Mouse (Mus musculus) embryo, embryonic 10.5 days (tissue): ENCODE results near the gene Gsk3a.

ENCODE experiments used
- DNase-seq: peaks from one replicate; pipeline ENCODE4 v3.0.0-alpha.2; 2015; ENCODE audit warnings: low spot score

Gene Gsk3a

DNA sequence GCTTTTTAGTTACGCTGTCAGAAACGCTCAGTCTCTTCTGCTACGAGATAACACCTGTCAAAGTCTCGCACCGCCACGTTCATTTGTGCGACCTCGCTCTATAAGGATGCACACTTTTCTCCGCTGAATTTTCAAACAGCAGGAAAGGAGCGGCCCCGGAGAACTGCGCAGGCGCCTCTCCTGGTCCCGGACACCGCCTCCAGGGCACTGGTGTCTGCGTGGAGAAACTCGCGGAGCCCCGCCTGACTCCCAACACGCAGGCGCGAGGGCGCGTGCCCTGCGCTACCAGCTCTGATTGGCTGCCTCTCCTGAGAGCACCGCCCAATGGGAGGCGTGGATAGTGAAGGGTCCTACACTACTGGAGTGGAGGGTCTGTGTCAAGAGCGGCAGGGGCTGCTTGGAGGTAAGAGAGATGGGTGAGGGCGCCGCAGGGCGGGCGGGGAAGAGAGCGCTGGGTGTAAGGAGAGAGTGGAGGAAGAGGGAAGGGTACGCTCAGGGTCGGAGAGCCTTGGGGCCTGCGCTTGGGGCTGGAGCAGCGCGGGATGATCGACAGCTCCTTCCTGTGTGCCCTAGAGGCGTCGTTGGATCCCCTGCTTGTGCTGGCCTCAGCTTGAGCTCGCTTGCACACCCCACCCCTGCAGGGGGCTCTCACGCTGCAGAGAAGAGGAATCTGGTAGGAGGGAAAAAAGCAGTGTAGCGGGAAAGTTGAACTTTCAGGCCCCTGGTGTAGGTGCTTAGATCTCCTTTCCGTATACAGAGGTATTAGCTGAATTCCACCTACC lies 16.4 kb downstream of the Gsk3a start, which contains the start of gene Zfp526:
Gene Zfp526, plus strand, starts transcription at position 324 of the 782 bp plus-strand sequence.
- DNase-seq: peak; percentile 99

DNA sequence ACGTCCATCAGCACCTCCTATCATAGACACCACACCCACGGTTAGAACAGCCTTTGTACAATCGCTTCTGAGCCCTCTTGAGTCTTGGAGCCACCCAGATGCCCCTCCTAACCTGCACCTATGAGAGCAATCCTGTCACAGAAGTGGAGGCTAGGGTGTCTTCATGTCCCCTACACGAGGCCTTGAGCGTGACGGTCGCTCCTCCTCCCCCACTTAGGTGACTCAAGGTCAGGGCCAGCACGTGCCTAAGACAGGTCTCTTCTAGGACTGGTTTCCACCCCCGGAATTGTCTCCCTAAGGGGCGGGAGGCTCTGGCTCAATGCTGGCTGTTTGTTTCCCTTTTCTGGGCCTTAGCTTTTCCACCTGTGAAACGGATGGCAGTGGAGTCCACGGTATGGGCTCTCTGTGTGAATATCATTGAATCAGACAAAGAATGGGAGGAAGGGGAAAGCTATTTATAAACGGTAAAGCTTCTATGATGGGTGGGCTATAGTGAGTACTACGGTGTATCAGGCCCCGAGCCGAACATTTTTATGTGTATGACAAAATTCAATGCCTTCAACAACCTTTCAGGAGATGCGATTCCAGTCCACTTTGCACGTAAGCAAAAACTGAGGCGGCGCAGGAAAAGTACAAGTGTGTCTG lies 17.1 kb downstream of the Gsk3a start, which contains the start of gene Dedd2:
Gene Dedd2, minus strand, starts transcription at position 159 of the 645 bp plus-strand sequence.
- DNase-seq: peak; percentile 14

DNA sequence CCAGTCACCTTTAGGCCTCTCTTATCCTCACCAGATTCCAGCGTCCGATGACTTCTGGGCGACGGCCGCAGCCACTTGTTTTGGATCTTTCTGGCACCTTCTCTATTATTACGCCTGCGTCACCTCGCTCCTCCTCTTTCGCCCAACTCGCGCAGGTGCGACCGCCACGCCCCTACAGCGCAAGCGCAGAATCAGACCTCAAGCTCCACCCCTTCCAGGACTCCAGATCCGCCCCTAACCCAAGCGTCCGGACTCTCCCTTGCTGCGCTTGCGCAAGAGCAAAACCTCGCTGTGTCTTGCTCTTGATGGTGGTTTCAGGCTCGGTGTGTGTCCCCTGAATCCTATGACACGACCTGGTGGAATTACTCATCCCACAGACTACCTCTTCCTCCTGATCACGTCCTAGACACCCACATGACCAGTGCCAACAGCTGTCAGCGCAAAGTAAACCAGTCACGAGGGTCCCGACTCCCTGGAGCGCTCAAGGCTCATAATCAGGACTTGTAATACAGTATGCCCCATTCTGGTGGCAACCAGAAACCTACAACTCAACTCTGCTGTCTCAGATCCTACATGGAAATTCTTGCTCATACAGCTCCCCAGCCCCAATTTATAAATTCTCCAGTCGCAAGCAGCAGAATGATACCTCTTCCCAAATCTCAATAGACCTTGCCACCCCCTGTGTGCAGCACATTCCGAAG lies 17.7 kb downstream of the Gsk3a start:
- DNase-seq: peak; percentile 98

DNA sequence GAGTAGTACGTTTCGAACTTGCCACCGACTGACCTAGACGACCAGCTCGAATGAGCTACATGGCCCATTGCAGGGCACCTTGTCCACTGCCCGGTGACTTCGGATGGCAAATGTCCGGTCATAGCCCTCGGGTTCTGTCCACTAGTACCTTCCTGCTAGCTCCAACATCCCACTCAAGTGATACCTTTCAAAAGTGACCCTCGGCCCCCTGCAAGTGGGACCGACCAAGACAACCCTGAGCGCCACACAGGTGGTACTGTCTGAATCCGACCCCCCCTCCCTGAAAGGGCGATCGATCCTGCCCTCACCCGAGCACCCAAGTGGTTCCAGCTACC lies 18.3 kb downstream of the Gsk3a start:
- DNase-seq: no peak

DNA sequence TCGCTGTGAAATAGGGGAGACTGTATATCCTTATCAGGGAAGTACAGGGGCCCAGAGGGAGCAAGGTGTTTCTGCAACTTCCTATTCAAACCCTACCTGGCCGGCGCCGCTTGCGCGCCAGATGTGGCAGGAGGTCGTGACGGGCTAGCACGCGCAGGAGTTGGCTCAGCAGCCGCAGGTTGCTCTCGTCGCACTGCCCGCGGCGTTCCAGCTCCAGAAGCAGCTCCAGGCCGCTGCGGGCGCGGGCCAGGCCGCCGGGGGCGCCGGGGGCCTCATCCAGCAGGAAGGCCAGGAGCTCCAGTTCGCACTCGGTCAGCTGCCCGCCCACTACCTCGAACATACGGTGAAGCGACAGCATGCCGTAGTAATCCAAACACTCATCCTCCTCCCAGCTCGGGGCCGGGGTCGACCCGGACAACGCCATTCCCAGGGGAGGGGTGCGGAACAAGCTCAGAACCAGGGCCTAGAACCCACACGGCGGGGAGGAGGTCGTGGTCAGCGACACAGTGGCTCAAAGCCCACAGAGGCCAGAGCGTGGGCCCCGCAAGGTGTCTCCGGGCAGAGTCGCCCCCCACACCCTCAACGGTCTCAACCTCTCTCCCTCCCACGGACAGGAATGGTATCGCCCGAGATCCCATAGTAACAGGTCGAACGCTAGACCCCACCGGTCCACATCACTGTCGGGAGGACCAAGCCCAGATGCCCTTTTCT lies 18.8 kb downstream of the Gsk3a start:
- DNase-seq: peak; percentile 84

DNA sequence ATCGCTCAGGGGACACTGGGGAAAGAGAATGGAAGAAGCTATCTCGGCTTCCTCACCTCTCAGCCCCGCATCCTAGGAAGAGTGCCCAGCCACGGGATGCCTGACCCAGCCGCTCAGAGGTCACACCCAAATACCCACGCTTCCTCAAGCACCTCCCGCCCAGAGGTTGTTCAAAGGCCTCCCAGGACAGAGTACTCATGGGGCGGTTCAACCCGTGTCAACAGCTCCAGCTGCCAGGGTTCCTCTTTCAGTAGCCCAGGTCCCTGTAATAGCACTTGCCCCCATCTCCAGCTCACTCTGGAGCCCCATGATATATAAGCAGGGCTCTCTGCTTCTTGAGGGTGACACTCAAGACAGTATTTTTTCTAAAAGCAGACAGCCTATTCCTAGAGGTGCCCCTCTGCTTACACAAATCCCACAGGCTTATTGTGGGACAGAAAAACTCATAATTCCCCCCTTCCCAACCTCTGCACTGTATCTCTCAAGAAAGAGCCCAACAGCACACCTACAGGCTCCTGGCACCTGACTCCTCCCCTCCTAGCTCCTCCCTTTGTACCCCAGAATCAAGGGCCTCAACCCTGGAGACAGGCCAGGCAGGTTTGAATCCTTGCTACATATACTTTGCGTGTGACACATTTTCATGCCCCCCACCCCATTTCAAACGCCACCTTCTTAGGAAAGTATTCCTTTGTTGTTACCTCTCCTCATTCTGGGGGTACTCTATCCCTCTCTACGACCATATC lies 19.8 kb downstream of the Gsk3a start:
- DNase-seq: no peak

DNA sequence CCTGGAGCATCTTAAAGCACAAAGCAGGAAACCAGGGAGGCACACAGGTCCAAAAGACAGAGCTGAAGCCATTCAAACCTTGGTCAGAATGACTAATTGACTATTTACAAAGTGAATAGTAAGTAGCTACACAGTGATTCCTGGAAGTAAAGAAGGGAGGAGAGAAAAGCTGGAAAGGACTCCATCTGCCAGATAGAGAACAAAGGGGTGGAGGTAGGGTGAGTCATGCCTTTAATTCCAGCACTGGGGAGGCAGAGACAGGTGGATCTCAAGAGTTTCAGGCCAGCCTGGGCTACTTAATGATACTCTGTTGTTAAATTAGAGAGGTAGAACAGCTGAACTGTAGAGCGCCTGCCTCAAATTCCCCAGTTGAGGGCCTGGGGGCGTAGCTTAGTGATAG lies 23.5 kb downstream of the Gsk3a start:
- DNase-seq: no peak

DNA sequence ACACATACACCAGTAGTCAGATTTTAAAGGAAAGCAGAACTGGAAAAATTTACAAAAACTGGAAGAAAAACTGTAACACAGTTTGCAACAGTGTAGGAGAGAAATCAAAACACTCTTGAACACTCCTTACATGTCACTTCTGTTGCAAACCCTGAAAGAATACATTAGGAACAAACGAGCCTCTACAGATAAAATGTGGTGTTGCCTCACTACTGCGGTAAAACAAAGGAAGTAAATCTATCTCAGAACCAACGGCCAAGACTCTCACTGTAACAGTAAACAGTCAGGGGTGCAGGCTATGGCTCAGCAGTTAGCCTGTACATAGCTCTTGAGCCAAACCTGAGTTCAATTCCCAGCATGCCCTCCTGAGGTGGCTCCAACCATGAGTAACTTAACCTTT lies 24.6 kb downstream of the Gsk3a start:
- DNase-seq: no peak

DNA sequence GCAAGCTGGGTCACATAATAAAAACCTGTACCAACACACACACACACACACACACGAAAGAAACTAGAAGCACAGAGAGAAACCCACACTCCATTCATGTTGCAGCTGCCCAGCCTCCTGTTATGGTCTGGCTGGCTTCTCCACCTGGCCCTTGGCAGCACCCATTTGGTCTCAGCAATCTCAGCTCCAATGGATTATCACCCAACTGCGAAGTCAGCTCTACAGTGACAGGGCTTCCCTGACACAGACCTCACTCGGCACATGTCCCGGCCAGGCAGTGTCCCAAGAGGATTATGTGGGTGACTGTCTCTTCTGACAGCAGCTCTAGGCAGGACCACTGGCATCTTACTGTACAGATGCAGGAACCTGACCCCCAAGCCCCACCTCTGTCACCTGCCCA lies 27.2 kb downstream of the Gsk3a start:
- no peak for DNase-seq

DNA sequence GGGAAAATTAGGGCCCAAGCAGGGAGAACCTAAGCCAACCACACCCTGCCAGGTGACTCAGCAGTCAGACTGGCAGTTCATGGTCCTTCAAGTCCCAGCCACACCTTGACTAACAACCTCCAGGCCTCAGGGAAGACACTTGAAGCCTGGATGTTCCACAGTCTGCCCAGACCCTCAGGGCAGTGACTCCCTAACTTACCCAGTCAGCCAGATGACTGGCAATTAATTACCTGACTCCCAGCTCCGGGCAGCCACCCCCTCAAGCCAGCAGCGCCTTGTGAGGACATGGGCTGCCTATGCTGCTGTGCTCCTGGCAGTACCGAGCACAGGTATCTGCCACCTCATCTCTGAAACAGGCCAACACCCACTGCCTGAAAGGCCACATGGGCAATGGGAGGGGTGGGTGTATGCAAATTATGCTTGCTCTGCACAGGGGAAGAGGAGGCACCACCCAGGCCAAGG lies 28.5 kb downstream of the Gsk3a start:
- DNase-seq: no peak

DNA sequence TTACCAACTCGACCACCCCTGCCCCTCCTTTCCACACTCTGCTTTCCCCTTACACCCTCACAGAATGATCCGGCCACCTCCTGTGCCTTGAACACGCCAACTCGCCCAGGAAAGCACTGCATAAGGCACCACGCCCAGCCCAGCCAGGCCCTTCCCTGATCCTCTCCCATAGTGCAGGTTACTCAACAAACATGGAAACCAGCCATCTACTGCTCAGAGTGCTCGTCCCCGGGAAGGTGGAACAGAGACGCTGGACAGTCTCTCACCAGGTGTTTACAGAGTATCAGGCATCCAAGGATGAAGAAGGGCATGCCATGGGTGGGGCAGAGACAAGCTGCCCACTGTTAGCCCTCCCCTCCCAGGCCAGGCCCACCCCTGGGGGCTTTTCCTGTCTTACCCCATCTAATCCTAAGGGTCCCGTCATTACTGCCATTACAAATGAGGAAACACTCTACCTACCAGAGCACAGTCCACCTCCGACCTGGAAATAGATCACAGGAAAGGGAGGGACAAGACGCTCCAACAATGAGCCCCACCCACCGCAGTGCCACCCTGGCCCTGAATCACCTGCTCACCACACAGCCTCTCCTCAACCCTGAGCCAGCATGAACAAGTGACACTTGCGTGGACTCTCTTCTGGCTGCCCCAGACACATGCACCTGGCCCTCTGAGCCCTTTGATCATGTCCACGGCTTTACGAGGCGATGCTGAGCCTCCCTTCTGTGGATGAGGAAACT lies 31.4 kb downstream of the Gsk3a start:
- DNase-seq: no peak

DNA sequence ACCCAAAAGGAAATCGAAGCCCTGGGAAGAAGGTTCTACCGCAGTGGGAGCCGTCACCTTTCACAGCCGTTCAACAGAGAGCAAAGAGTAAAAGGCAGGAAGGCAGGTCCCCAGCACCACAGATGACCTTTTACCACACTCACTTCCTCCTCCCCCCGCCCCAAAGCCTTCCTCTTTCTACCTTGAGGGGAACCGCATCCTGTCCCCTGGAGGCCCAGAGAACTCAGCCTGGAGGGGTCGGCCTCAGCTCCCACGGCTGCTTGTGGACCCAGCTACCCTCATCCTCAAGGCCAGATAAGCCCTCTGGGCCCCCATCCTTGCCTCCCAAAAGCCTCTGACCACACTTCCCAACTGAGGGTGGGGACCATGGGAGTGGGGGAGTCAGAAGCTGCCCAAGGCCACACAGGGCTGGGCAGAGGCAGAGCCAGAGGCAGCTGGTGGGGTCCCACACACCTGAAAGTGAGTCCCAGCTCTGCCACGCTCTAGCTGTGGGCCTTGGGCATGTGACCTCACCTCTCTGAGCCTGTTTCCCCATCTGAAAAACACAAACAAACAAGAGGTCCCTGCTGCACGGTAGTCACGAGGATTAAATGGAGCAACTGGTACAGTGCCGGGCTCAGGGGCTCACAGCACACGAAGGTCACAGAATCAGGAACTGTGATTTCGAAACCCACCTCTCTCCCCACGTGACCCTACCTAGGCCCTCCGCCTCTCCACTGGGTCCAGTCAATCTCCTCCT lies 32.1 kb downstream of the Gsk3a start:
- DNase-seq: no peak

DNA sequence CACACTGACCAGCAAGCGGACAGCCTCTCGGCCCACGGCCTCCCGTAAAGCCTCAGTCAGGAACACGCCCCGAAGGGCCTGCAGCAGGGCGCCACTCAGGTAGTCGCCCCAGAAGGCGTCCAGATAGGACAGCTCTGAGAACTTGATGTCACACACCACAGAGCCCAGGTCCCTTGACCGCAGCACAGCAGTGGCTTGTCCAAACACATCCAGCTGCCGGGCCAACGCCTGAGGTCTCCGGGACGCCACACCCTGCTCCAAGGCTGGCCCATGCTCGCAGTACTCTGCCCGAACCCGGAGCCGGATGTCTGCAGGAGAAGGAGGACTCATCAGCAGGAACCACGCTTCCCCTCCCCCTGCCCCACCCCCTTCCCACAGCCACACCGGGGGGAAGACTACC lies 34.0 kb downstream of the Gsk3a start:
- no peak for DNase-seq

DNA sequence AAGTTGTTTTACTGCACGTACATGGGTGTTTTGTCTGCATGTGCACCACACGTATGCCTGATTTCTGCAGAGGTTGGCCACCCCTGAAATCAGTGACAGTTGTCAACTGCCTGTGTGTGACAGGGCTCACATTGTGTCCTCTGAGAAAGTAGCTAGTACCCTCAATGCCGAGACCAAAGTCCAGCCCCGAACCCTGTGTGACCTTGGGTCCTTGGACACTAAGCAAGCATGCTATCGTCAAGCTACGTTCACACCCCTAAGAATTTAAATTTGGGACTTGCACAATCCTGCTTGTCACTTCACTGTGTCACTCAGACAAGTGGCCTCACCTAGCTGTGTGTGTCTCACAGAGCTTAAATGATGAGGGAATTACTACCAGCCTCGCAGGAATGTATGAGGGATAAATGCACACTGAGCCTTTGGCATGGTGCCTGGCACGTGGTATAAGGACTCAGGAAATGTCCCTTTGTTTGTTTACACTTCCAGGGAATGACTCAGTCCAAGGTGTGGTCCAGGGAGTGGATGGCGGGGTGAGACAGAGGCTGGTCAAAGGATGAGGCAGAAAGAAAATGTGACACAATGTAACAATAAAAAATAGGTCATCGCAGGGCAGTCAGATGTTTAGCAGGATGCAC lies 40.1 kb downstream of the Gsk3a start:
- DNase-seq: no peak

DNA sequence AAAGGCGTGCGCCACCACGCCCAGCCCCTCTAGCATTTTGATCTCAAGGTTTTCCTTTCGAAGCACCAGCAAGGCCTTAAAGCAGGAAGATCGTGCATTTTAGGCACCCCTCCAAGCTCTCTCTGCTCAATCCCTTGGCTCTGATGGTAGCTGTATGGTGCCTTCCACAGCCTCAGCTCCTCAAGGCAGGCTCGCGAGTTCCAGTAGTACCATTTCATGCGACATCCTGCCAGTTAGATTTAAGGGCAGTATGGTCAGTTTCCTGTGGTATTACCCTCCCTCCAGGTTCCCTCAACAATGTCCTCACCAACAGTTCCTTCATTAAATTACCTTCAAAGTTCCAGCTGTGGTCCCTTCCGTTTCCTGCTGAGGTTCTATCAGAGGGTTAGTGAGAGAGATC lies 41.5 kb downstream of the Gsk3a start:
- DNase-seq: no peak

DNA sequence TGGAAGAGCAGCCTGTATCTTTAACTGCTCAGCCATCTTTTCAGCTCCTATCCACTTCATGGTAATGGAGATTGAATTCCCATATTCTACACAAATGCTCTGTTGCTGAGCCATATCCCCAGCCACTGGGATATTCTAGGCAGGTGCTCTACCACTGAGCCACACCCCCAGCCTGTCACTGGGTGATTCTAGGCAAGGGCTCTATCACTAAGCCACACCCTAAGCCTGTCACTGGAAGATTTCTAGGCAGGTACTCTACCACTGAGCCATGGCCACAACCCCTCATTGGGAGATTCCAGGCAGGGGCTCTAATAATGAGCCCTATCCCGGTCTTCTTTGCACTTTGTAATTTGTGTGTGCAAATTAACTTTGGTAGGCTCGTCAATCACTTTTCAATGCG lies 42.5 kb downstream of the Gsk3a start:
- DNase-seq: no peak

DNA sequence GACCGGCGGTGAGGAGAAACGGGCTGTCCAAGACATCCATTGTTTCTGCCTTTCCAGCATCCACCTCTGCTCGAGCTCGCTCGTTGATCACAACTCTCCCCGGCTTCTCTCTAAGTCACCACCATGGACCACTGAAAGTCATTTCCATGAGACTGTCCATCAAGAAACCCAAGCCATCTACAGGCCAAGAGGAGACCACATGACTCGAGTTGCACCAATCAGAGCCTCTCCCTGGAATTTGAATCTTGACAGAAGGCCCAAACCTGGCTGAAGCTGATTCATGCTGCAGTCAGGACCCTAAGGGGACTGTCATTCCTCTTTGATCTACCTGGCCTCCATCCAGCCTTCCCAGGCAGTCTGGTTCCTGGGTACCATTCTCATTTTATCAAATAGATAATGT lies 45.5 kb downstream of the Gsk3a start:
- no peak for DNase-seq

DNA sequence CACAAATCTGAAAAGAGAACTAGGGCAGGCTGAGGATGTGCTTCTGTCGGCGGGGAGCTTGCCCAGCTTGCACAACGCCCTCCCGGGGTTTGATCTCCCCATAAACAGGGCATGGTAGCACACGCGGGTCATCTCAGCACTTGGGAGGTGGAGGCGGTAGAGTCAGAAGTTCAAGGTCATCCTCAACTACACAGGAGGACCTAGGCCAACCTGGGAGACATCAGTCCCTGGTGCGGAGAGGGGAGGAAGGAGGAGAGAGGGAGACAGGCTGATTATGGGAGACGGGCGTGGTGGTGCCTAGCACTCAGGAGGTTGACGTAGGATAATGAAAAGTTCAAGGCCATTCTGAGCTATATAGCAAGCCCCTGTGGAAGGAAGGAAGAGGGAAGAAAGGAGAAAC lies 46.8 kb downstream of the Gsk3a start:
- no peak for DNase-seq
